Mouse (Mus musculus) G1E (cell line): ENCODE measurements around the gene Vps37b. TPM values are rescaled to one million over a fixed set of nuclear protein-coding genes. Genes with fewer than 3 reads are reported as not detected.

Source experiments
- ATAC-seq: 2 replicates; pipeline ENCODE4 v1.8.0; 2016; ENCODE audit warnings: mild to moderate bottlenecking; ENCODE audit not compliant: insufficient number of reproducible peaks, poor library complexity, low FRiP score, severe bottlenecking; ENCODE audit errors: extremely low read depth
- DNase-seq: peaks from one replicate; pipeline ENCODE4 v3.0.0; 2012; ENCODE audit warnings: low spot score
- H3K27me3 ChIP-seq: 2 replicates; pipeline ENCODE4 v1.6.1; 2012; ENCODE audit warnings: mild to moderate bottlenecking, low read length, inconsistent platforms; ENCODE audit not compliant: insufficient read depth
- H3K36me3 ChIP-seq: replicated peaks from 2 replicates; pipeline ENCODE3; 2012; ENCODE audit warnings: mild to moderate bottlenecking, inconsistent platforms
- H3K4me1 ChIP-seq: 2 replicates; pipeline ENCODE4 v1.6.1; 2012; ENCODE audit warnings: low read depth, low read length, inconsistent platforms, mixed read lengths; ENCODE audit not compliant: insufficient read depth
- H3K4me3 ChIP-seq: 2 replicates; pipeline ENCODE4 v1.5.1; 2012; ENCODE audit warnings: low read depth, mild to moderate bottlenecking, inconsistent platforms, low read length, moderate library complexity, mixed read lengths
- H3K9me3 ChIP-seq: replicated peaks from 2 replicates; pipeline ENCODE4 v1.6.1; 2012; ENCODE audit warnings: inconsistent platforms
- CTCF ChIP-seq: IDR thresholded peaks from 2 replicates; pipeline ENCODE4 v1.5.1; 2012; ENCODE audit warnings: low read depth, low read length, inconsistent platforms, mixed read lengths
- GATA1 ChIP-seq: IDR thresholded peaks from 2 replicates; pipeline ENCODE4 v1.6.1; 2012; ENCODE audit warnings: borderline replicate concordance, low read length, inconsistent platforms, mixed read lengths
- GATA2 ChIP-seq: IDR thresholded peaks from 2 replicates; pipeline ENCODE4 v1.6.1; 2012; ENCODE audit warnings: low read depth, low read length, inconsistent platforms, borderline replicate concordance
- POLR2AphosphoS5 ChIP-seq: IDR thresholded peaks from 2 replicates; pipeline ENCODE4 v1.6.1; 2012; ENCODE audit warnings: low read depth, low read length, inconsistent platforms; ENCODE audit not compliant: insufficient replicate concordance
- TAL1 ChIP-seq: conservative IDR thresholded peaks from 2 replicates; pipeline ENCODE4 v1.6.1; 2012; ENCODE audit warnings: low read depth, low read length, inconsistent platforms, mixed read lengths
- polyA plus RNA-seq: library from polyadenylated mRNA; stranded (reverse); fragments of >175 nt; gene quantifications from 2 replicates; pipeline ENCODE4 v1.2.3, GENCODE M21; 2012
- total RNA-seq, 2 experiments: library from RNA; stranded (forward) in 1 of 2; stranded (reverse) in 1 of 2; fragments of 200-1000 nt in 1 of 2; fragments of >200 nt in 1 of 2; fragmentation: Nextera tagmentation in 1 of 2; gene quantifications; 2 replicates each; pipeline ENCODE4 v1.2.3; 2014 to 2017

Vps37b gene
- total and polyA plus RNA-seq, 3 experiments = 26.2 to 135 (median 64.1) TPM

- ATAC-seq = no peak
- H3K4me3 ChIP-seq = no peak overlapping the region
- H3K27me3 ChIP-seq = no peaks in the 10 kb centered on the region
- no peak for TF ChIP-seq TAL1
- TF ChIP-seq GATA2 = no peak
- no peak for TF ChIP-seq CTCF
- no peaks in the 10 kb centered on the region for H3K9me3 ChIP-seq
- peaks cover 73% of the 10 kb centered on the region for H3K4me1 ChIP-seq
- no peak for DNase-seq
- peaks cover 95% of the 10 kb centered on the region for H3K36me3 ChIP-seq
These were observed 17.9 kb downstream of the Vps37b start for GRCm38 (mm10) chr5:124014180-124014579.

GRCm38 (mm10) chr5:124013747-124014146 is 18.3 kb downstream of the Vps37b start:
- no peak for DNase-seq
- Histone ChIP-seq H3K9me3 (no peaks in the 10 kb centered on the region), H3K4me1 (peaks cover 69% of the 10 kb centered on the region), H3K4me3 (no peak overlapping the region), H3K27me3 (no peaks in the 10 kb centered on the region), H3K36me3 (peaks cover 95% of the 10 kb centered on the region)
- no peak for ATAC-seq
- TF ChIP-seq POLR2AphosphoS5 (no peak), TAL1 (no peak), GATA1 (no peak), CTCF (no peak), GATA2 (no peak)

- no peak overlapping the region for H3K4me3 ChIP-seq
- no peaks in the 10 kb centered on the region for H3K27me3 ChIP-seq
- H3K36me3 ChIP-seq = peaks cover 96% of the 10 kb centered on the region
- TF ChIP-seq TAL1 = no peak
- no peak for TF ChIP-seq POLR2AphosphoS5
- TF ChIP-seq GATA1 = no peak
- TF ChIP-seq CTCF = no peak
- TF ChIP-seq GATA2 = no peak
- H3K4me1 ChIP-seq = peaks cover 61% of the 10 kb centered on the region
- DNase-seq (no peak), ATAC-seq (no peak)
- no peaks in the 10 kb centered on the region for H3K9me3 ChIP-seq
These were observed 19.2 kb downstream of the Vps37b start for GRCm38 (mm10) chr5:124012885-124013284.

GRCm38 (mm10) chr5:124011927-124012326 is 20.1 kb downstream of the Vps37b start:
- Histone ChIP-seq H3K4me1 (peaks cover 52% of the 10 kb centered on the region), H3K4me3 (no peak overlapping the region), H3K9me3 (no peaks in the 10 kb centered on the region), H3K36me3 (peaks cover 96% of the 10 kb centered on the region), H3K27me3 (no peaks in the 10 kb centered on the region)
- no peak for DNase-seq
- TF ChIP-seq GATA1 (no peak), POLR2AphosphoS5 (no peak), GATA2 (no peak), CTCF (no peak), TAL1 (no peak)
- no peak for ATAC-seq

- ATAC-seq (no peak), DNase-seq (no peak)
- H3K4me1 ChIP-seq = peaks cover 43% of the 10 kb centered on the region
These were observed 21.0 kb downstream of the Vps37b start for GRCm38 (mm10) chr5:124010910-124011655.

GRCm38 (mm10) chr5:124010077-124010476 is 22.0 kb downstream of the Vps37b start:
- Histone ChIP-seq H3K27me3 (no peaks in the 10 kb centered on the region), H3K9me3 (no peaks in the 10 kb centered on the region), H3K36me3 (peaks cover 99% of the 10 kb centered on the region), H3K4me3 (no peak overlapping the region), H3K4me1 (peaks cover 38% of the 10 kb centered on the region)
- DNase-seq (no peak), ATAC-seq (no peak)
- no peak for TF ChIP-seq TAL1
- no peak for TF ChIP-seq CTCF
- TF ChIP-seq GATA1 = no peak
- no peak for TF ChIP-seq GATA2
- no peak for TF ChIP-seq POLR2AphosphoS5

More at GRCm38 (mm10) chr5:124010910-124011655, 21.0 kb downstream of the Vps37b start:
- no peaks in the 10 kb centered on the region for H3K9me3 ChIP-seq
- no peak for TF ChIP-seq TAL1
- TF ChIP-seq POLR2AphosphoS5 = no peak
- no peak for TF ChIP-seq CTCF
- no peak for TF ChIP-seq GATA1
- TF ChIP-seq GATA2 = no peak
- no peak overlapping the region for H3K4me3 ChIP-seq
- peaks cover 96% of the 10 kb centered on the region for H3K36me3 ChIP-seq
- H3K27me3 ChIP-seq = no peaks in the 10 kb centered on the region
